Mouse (Mus musculus) G1E-ER4 (cell line): ENCODE data around the gene Mpzl1. TPM values are rescaled to one million over a fixed set of nuclear protein-coding genes. Genes with fewer than 3 reads are reported as not detected.

Source experiments
- GATA1 ChIP-seq: IDR thresholded peaks from one replicate; pipeline ENCODE4 v1.8.0; 2012; ENCODE audit warnings: low read length, inconsistent platforms
- polyA plus RNA-seq: library from polyadenylated mRNA; stranded (reverse); fragments of >175 nt; gene quantifications from 2 replicates; pipeline ENCODE4 v1.2.3, GENCODE M21; 2012

The Mpzl1 gene
- polyA plus RNA-seq, 1 experiment, result 8.3 TPM

GRCm38 (mm10) chr1:165662426-165663192 lies 28.3 kb upstream of the Mpzl1 start:
- no peak for TF ChIP-seq GATA1

- TF ChIP-seq GATA1, result no peak
These were observed 27.4 kb upstream of the Mpzl1 start for GRCm38 (mm10) chr1:165661725-165662124.

- TF ChIP-seq GATA1, result no peak
These were observed 26.9 kb upstream of the Mpzl1 start for GRCm38 (mm10) chr1:165661191-165661590.

- no peak for TF ChIP-seq GATA1
These were observed 26.4 kb upstream of the Mpzl1 start for GRCm38 (mm10) chr1:165660774-165661173.

GRCm38 (mm10) chr1:165658602-165659001 lies 24.3 kb upstream of the Mpzl1 start:
- TF ChIP-seq GATA1, result no peak

GRCm38 (mm10) chr1:165655482-165655881 lies 21.1 kb upstream of the Mpzl1 start:
- TF ChIP-seq GATA1, result no peak

- no peak for TF ChIP-seq GATA1
These were observed 20.7 kb upstream of the Mpzl1 start for GRCm38 (mm10) chr1:165655022-165655421.

GRCm38 (mm10) chr1:165653126-165653885 lies 19.0 kb upstream of the Mpzl1 start:
- no peak for TF ChIP-seq GATA1

- no peak for TF ChIP-seq GATA1
These were observed 18.2 kb upstream of the Mpzl1 start for GRCm38 (mm10) chr1:165652507-165652906.

- no peak for TF ChIP-seq GATA1
These were observed 16.8 kb upstream of the Mpzl1 start for GRCm38 (mm10) chr1:165651158-165651557.

- TF ChIP-seq GATA1, result no peak
These were observed 10.8 kb upstream of the Mpzl1 start for GRCm38 (mm10) chr1:165645102-165645501.

GRCm38 (mm10) chr1:165643735-165644134 lies 9.4 kb upstream of the Mpzl1 start:
- no peak for TF ChIP-seq GATA1

GRCm38 (mm10) chr1:165642780-165643311 lies 8.5 kb upstream of the Mpzl1 start:
- TF ChIP-seq GATA1, result no peak

- no peak for TF ChIP-seq GATA1
These were observed 7.7 kb upstream of the Mpzl1 start for GRCm38 (mm10) chr1:165641786-165642771.

- no peak for TF ChIP-seq GATA1
These were observed 7.0 kb upstream of the Mpzl1 start for GRCm38 (mm10) chr1:165641271-165641771.
